Mouse (Mus musculus): Measurements from ENCODE around the gene Limd1.

DNA sequence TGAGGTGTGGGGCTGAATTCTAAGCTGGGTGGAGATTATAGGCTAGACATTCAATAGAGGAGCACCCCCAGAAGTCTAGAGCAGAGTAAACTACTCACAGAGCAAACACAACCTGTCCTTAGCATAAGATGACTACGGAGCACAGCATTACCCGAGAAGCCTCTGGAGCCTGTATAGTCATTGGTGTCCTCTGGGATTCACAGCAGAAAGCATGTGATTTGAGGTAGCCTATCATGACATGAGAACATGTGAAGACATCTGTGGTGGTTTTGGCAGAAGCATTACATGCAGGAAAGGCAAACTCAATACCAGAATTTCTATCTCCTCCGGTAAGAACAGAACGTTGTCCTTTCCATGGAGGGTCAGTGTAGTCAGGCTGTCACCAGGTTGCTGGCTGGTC lies 7.1 kb downstream of the Limd1 start:
- TF ChIP-seq CTCF (IDR thresholded peaks at IDR 0.05; ENCODE audit: low read depth, low read length) (no peak), GATA2 (IDR thresholded peaks at IDR 0.05; ENCODE audit: borderline replicate concordance, low read depth, low read length) (no peak)

Measured in G1E (cell line).